Mouse (Mus musculus): ENCODE results near the gene Pnkd.

- no peak for TF ChIP-seq ZKSCAN1 (IDR thresholded peaks at IDR 0.05; ENCODE audit: borderline replicate concordance, low read depth, low read length)
- no peak for TF ChIP-seq ZC3H11A (IDR thresholded peaks at IDR 0.05; ENCODE audit: low read depth, low read length)
These were observed 88.6 kb downstream of the Pnkd start for GRCm38 (mm10) chr1:74373372-74373771.
